Mouse (Mus musculus) midbrain, embryonic 11.5 days (tissue): ENCODE measurements around the gene Ptprb. TPM values are rescaled to one million over a fixed set of nuclear protein-coding genes. Genes with fewer than 3 reads are reported as not detected.

ENCODE experiments used
- ATAC-seq: fragments of 200-750 bp; cut with Nextera tagmentation; 2 replicates; pipeline ENCODE4 v1.8.0; 2017; ENCODE audit warnings: moderate TSS enrichment, moderate library complexity; ENCODE audit not compliant: low FRiP score
- DNase-seq: peaks from one replicate; pipeline ENCODE4 v3.0.0; 2015; ENCODE audit warnings: low spot score; ENCODE audit errors: missing footprints
- H3K27ac ChIP-seq: fragments of 300-500 bp; sonication (generic); 2 replicates; pipeline ENCODE4 v1.5.1; 2014; ENCODE audit warnings: low read depth, low read length
- H3K27me3 ChIP-seq: fragments of 300-500 bp; sonication (generic); 2 replicates; pipeline ENCODE4 v1.6.1; 2014; ENCODE audit warnings: mild to moderate bottlenecking, low read length, moderate library complexity, mixed read lengths; ENCODE audit not compliant: control insufficient read depth, insufficient read depth
- H3K36me3 ChIP-seq: fragments of 300-500 bp; sonication (generic); 2 replicates; pipeline ENCODE4 v1.6.1; 2014; ENCODE audit warnings: mild to moderate bottlenecking, low read length, moderate library complexity, mixed read lengths; ENCODE audit not compliant: control insufficient read depth, insufficient read depth
- H3K4me1 ChIP-seq: fragments of 300-500 bp; sonication (generic); 2 replicates; pipeline ENCODE4 v1.6.1; 2014; ENCODE audit warnings: low read length; ENCODE audit not compliant: control insufficient read depth, insufficient read depth
- H3K4me2 ChIP-seq: fragments of 300-500 bp; sonication (generic); 2 replicates; pipeline ENCODE4 v1.6.1; 2014; ENCODE audit warnings: mild to moderate bottlenecking, moderate library complexity
- H3K4me3 ChIP-seq: fragments of 300-500 bp; sonication (generic); 2 replicates; pipeline ENCODE4 v1.5.1; 2014; ENCODE audit warnings: low read depth, low read length
- H3K9ac ChIP-seq: fragments of 300-500 bp; sonication (generic); 2 replicates; pipeline ENCODE4 v1.6.1; 2014; ENCODE audit warnings: low read length
- H3K9me3 ChIP-seq: fragments of 300-500 bp; sonication (generic); 2 replicates; pipeline ENCODE4 v1.6.1; 2016; ENCODE audit warnings: low read length; ENCODE audit not compliant: control insufficient read depth
- WGBS: fragments of 180-500 bp; shearing (Covaris S2); extraction: QIAGEN DNeasy Blood & Tissue Kit; methylation state at CpG from one replicate; pipeline ENCODE4 v1.1.7; 2014; 5-methylcytosine and 5-hydroxymethylcytosine counted together
- polyA plus RNA-seq: library from polyadenylated mRNA; unstranded; fragments of >200 nt; fragmentation: Nextera tagmentation; extraction: Ambion mirVana; gene quantifications from 2 replicates; pipeline ENCODE4 v1.2.1, GENCODE M21; 2014

Gene Ptprb
- polyA plus RNA-seq, 1 experiment from 2014 or later: 2.9 TPM

DNA sequence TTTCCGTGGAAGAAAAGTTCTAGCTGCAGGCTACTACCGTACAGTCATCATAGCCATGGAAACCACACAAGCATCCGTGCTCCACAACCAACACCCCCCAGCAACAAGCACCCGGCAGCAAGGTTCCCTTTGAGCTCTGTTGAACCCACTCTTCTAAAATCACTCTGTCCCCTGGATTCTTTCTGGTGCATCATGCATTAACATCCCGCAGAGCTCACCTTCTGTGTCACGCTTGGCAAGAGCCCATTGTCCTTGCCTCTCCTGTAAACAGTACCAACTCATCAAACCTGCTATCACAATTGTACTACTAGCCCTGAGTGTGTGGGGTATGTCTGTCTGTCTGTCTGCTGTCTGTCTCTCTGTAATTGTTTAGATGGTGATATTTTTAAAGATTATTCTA is 98.8 kb downstream of the Ptprb start:
- H3K4me2 ChIP-seq: no peak overlapping the region
- H3K27ac ChIP-seq: no peak overlapping the region
- no peak overlapping the region for H3K9ac ChIP-seq
- 87% methylated on average over 6 of the region's 6 CpGs for WGBS
- no peak overlapping the region for H3K4me3 ChIP-seq
- DNase-seq (no peak), ATAC-seq (no peak)
- H3K4me1 ChIP-seq: no peaks in the 10 kb centered on the region
- H3K27me3 ChIP-seq: no peaks in the 10 kb centered on the region
- no peaks in the 10 kb centered on the region for H3K36me3 ChIP-seq
- H3K9me3 ChIP-seq: no peaks in the 10 kb centered on the region

DNA sequence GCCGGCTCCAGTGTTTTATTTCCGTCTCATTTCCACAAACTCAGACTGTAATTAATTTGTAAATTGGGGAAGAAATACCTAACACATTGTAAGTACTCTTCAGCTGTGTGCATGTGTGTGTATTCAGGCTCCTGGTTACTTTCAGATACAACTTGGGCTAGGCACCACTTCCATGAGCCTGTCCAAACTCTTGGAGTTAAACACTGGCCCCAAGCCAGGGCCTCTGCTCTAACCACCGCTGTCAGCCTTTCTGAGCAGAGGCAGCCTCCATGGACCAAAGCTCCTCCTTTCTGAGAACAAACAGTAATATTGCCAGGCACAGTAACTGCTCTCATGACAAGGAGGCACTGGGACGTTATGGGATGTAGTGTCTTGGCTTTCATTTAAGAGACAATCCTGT is 101.5 kb downstream of the Ptprb start:
- no peak for ATAC-seq
- Histone ChIP-seq H3K9me3 (no peaks in the 10 kb centered on the region), H3K36me3 (no peaks in the 10 kb centered on the region), H3K4me1 (no peaks in the 10 kb centered on the region), H3K4me3 (no peak overlapping the region), H3K27ac (no peak overlapping the region), H3K27me3 (no peaks in the 10 kb centered on the region), H3K4me2 (no peak overlapping the region), H3K9ac (no peak overlapping the region)
- 92% methylated on average over 4 of the region's 4 CpGs for WGBS
- DNase-seq: no peak

DNA sequence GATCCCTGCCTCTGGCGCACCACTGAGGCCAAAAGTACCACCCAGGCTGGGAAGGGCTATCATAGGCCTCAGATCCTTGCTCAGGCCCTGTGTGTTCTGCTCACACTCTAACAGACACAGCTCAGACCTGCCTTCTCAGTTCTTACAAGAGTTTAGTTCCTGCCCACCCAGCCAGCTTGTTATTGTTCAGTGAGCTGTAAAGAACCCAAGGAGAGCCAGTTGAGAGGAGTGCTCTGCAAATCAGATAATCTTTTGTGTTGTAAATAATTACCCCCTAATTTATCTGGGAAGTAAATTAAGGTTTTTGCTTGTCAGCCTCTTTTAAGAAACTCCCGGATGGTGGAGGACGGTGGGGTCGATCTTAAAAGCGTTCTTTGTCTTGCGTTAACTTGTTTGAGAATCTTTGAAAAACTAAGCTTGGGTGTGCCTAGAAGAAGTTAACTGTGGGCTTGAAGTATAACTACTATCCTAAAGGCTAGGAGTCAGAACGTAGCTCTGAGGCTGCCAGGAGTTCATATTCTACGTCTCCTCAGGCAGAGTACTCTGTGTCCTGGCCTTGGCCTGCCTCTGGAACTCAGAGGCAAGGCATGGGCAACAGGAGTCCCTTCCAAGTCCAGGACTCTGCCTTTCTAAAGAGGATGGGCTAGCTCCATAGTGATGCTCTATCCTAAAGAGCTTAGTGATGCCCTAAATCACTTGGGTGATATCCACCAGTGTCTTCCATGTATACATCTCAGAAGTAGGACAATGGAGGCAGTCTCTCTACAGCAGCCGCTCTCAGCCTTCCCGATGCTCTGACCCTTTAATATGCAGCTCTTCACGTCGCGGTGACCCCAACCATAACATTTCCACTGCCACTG is 107.7 kb downstream of the Ptprb start:
- DNase-seq: peak; percentile 80
- Histone ChIP-seq H3K4me2 (no peak overlapping the region), H3K36me3 (no peaks in the 10 kb centered on the region), H3K4me3 (no peak overlapping the region), H3K27me3 (no peaks in the 10 kb centered on the region), H3K9ac (no peak overlapping the region), H3K9me3 (no peaks in the 10 kb centered on the region), H3K27ac (no peak overlapping the region), H3K4me1 (no peaks in the 10 kb centered on the region)
- WGBS: 48% methylated on average over 13 of the region's 13 CpGs
- 0 out of 2 replicates have a peak, but pooled peaks have one; percentile 50 for ATAC-seq

DNA sequence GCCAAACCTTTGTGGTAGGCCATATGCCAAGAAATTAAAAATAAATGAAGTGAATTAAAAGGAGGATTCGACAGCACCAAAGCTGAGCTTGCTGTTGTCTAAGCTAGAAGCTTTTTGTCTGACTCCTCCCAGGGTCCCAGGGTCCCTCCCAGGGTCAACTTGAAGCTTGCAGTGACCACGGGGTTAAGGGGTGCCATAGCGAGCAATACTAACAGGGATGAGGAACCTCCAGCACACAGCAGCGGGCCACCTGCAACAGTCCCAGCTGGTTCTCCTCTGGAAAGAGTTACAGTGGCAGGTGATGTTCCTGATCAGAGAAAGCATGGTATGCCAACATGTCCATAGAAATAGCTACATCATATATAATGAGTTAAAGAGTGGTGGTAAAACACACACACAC is 109.1 kb downstream of the Ptprb start:
- 77% methylated on average over 4 of the region's 4 CpGs for WGBS
- Histone ChIP-seq H3K9me3 (no peaks in the 10 kb centered on the region), H3K4me1 (peaks cover 3% of the 10 kb centered on the region; the same call in 1 of the 2 replicates), H3K9ac (no peak overlapping the region), H3K4me3 (no peak overlapping the region), H3K36me3 (no peaks in the 10 kb centered on the region), H3K4me2 (no peak overlapping the region), H3K27me3 (no peaks in the 10 kb centered on the region), H3K27ac (no peak overlapping the region)
- peak; percentile 74 for DNase-seq
- ATAC-seq: no peak

DNA sequence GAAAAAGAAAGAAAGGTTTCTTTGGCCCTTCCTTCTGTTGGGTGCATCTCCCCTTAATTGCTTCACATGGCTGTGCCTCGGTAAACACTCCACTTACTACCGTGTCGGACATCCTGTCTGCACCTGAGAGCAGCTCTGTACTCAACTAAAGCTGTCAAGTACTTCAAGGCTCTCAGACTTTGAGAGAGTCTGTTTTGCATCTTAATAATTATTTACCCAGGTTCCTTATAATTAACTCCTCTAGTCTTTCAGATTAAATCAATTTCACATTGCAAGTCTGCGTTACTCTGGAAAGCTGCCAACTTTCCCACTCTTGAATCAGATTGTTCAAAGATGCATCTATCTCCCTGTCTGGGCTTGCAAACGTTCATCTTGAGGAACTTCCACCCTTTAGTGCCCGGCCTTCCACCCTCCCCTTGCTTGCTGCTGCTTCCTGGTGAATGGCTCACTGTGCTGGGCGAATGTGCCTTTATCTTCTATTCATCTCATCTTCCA is 111.1 kb downstream of the Ptprb start:
- WGBS: 75% methylated on average over 7 of the region's 7 CpGs
- Histone ChIP-seq H3K9me3 (no peaks in the 10 kb centered on the region), H3K36me3 (no peaks in the 10 kb centered on the region), H3K4me2 (no peak overlapping the region), H3K9ac (no peak overlapping the region), H3K4me3 (no peak overlapping the region), H3K27ac (no peak overlapping the region), H3K4me1 (peaks cover 3% of the 10 kb centered on the region; the same call in 1 of the 2 replicates), H3K27me3 (no peaks in the 10 kb centered on the region)
- DNase-seq (peak; percentile 47), ATAC-seq (no peak)

DNA sequence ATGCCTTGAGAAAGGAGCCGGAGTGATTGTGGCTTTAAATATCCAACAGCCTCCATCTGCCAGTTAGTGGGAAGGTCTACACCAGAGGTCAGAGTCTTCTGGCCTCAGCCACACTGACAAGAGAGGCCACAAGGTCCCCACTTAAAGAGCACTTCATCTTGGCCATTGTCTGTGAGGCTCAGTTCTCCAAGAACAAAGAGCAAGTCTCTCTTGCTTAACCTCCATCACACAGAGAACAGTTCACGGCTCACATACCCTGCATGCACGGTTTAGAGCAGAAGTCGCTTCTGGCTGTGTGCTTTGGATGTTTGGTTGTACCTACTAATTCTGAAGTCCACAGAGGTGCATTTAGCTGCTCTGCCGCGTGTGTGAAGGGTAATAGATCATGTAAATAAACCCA is 113.5 kb downstream of the Ptprb start:
- peak; percentile 82 for DNase-seq
- H3K9me3 ChIP-seq: no peaks in the 10 kb centered on the region
- no peak overlapping the region for H3K4me3 ChIP-seq
- H3K9ac ChIP-seq: no peak overlapping the region
- no peak overlapping the region for H3K27ac ChIP-seq
- no peak for ATAC-seq
- no peak overlapping the region for H3K4me2 ChIP-seq
- WGBS: 39% methylated on average over 6 of the region's 6 CpGs
- no peaks in the 10 kb centered on the region for H3K27me3 ChIP-seq
- H3K36me3 ChIP-seq: no peaks in the 10 kb centered on the region
- peaks cover 3% of the 10 kb centered on the region; the same call in 1 of the 2 replicates for H3K4me1 ChIP-seq

DNA sequence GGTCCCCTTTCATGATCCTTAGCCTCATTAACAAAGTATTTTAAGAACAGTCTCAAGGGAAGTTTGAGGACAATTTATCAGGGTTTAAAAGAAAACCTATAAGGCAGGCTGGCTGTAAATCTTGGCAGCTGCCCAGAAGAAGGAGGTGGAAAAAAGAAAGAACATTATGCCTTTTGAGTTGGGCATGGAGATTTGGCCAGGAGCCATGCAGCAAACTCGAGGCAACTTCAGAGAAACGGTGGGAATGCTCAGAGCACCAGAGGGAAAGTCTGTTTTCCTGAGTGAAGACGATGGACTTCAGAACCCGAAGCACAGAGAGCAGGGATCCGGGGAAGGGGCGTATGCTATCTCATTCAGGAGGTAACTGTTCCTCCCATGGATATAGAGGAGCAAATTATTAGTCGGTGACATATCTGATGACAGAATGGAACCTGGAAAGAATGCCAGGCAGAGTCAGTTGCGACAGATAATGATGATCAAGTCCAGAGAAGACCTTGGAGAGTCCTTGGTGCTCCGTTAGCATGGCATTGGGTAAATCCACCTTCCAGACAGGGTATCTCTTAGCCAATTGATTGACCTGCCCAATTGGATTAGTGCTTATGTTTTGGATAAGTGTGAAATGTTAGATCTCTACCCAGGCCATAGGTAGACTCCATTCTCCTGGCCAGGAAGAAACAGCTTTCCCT is 118.6 kb downstream of the Ptprb start:
- H3K27me3 ChIP-seq: no peaks in the 10 kb centered on the region
- peak; percentile 28 for DNase-seq
- H3K9me3 ChIP-seq: no peaks in the 10 kb centered on the region
- no peak overlapping the region for H3K4me2 ChIP-seq
- no peak overlapping the region for H3K4me3 ChIP-seq
- peaks cover 1% of the 10 kb centered on the region; the same call in 1 of the 2 replicates for H3K4me1 ChIP-seq
- WGBS: 82% methylated on average over 9 of the region's 9 CpGs
- ATAC-seq: no peak
- no peak overlapping the region for H3K27ac ChIP-seq
- no peak overlapping the region for H3K9ac ChIP-seq
- H3K36me3 ChIP-seq: no peaks in the 10 kb centered on the region

DNA sequence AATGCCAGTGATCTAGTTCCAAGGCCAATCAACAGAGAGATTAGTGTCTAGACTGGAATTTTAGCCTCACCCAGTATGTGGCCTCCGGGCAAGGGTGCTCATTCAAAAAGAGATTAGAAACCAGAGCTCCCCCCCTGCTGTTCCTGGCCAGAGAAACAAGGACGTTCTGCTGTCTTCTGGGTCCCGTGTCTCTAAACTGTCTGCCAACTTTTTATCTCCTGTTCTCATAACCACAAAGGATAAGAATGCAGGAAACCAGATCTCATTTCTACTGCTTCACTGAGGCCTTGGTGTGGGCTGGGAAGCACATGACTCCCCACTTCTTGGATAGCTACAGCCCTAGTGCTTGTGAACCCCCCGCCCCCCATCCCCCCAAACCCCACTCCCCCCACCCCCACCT is 119.3 kb downstream of the Ptprb start:
- 18% methylated on average over 4 of the region's 4 CpGs for WGBS
- no peak overlapping the region for H3K4me3 ChIP-seq
- peak; percentile 31 for DNase-seq
- ATAC-seq: no peak
- H3K4me1 ChIP-seq: no peaks in the 10 kb centered on the region
- H3K27me3 ChIP-seq: no peaks in the 10 kb centered on the region
- H3K36me3 ChIP-seq: no peaks in the 10 kb centered on the region
- H3K4me2 ChIP-seq: no peak overlapping the region
- no peak overlapping the region for H3K9ac ChIP-seq
- H3K27ac ChIP-seq: no peak overlapping the region
- no peaks in the 10 kb centered on the region for H3K9me3 ChIP-seq

DNA sequence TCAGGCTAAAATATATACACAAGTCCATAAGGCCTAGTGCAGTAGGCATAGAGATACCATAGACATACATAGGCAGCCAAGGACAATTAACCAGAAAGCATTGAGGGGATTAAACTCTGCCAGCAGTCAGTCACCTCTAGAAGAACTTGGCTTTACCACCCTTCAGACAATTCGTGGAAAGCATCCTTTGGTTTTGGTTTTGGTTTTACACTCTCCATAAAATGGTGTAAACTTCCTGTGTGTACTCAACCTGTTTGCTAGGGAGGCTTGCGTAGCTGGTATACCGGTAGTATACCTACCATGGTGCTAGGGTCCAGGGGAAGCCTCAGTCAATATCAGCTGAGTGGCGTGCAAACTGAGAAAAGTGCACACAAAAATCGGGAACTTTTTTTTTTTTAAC is 121.0 kb downstream of the Ptprb start:
- Histone ChIP-seq H3K9ac (no peak overlapping the region), H3K9me3 (no peaks in the 10 kb centered on the region), H3K4me2 (no peak overlapping the region), H3K4me1 (no peaks in the 10 kb centered on the region), H3K27me3 (no peaks in the 10 kb centered on the region), H3K27ac (no peak overlapping the region), H3K4me3 (no peak overlapping the region), H3K36me3 (no peaks in the 10 kb centered on the region)
- 80% methylated on average over 5 of the region's 5 CpGs for WGBS
- peak; percentile 80 for DNase-seq
- ATAC-seq: no peak
